Mouse (Mus musculus): ENCODE results near the gene Ddx39b. TPM values are rescaled to one million over a fixed set of nuclear protein-coding genes. Genes with fewer than 3 reads are reported as not detected.

The Ddx39b gene
- total RNA-seq, 2 experiments from 2014 or later = 207 to 209 TPM

GRCm38 (mm10) chr17:35255301-35255700 lies 13.8 kb downstream of the Ddx39b start:
- DNase-seq (ENCODE audit: low spot score in 2 of 2) = no peak
- intact Hi-C loops (cut with DNase I) = loop anchor here (1.0 kb wide), 1 partner anchor 47 kb away; no protein-coding TSS in a partner anchor

DNA sequence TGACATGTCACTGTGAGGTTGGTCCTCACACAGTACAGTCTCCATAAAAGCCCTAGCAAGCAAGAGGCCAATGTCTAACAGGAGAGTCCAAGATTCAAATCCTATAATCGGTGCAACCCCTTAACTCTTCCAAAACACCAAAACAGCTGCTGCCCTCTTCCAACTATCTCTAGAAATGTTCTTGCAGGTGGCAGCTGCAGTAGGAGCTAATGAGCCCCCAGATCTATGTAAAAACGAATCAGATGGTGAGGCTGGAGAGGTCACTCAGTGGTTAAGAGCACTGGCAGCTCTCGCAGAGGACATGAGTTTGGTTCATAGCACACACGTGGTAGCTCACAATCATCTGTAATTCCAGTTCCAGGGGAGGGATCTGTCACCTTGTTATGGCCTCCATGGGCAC lies 14.2 kb downstream of the Ddx39b start:
- DNase-seq (ENCODE audit: low spot score in 2 of 2) = no peak
- intact Hi-C loops (cut with DNase I) = loop anchor here (1.0 kb wide), 1 partner anchor 47 kb away; no protein-coding TSS in a partner anchor

- intact Hi-C loops (cut with DNase I) = no loop called here
- no peak for DNase-seq (ENCODE audit: low spot score in 2 of 2)
These were observed 15.8 kb downstream of the Ddx39b start for GRCm38 (mm10) chr17:35257378-35257777.

GRCm38 (mm10) chr17:35257824-35258491 lies 16.4 kb downstream of the Ddx39b start:
- peak; percentile 95 for DNase-seq (ENCODE audit: low spot score in 2 of 2)
- intact Hi-C loops (cut with DNase I) = loop anchor here (1.0 kb wide), 1 partner anchor 16 kb away; no protein-coding TSS in a partner anchor

DNA sequence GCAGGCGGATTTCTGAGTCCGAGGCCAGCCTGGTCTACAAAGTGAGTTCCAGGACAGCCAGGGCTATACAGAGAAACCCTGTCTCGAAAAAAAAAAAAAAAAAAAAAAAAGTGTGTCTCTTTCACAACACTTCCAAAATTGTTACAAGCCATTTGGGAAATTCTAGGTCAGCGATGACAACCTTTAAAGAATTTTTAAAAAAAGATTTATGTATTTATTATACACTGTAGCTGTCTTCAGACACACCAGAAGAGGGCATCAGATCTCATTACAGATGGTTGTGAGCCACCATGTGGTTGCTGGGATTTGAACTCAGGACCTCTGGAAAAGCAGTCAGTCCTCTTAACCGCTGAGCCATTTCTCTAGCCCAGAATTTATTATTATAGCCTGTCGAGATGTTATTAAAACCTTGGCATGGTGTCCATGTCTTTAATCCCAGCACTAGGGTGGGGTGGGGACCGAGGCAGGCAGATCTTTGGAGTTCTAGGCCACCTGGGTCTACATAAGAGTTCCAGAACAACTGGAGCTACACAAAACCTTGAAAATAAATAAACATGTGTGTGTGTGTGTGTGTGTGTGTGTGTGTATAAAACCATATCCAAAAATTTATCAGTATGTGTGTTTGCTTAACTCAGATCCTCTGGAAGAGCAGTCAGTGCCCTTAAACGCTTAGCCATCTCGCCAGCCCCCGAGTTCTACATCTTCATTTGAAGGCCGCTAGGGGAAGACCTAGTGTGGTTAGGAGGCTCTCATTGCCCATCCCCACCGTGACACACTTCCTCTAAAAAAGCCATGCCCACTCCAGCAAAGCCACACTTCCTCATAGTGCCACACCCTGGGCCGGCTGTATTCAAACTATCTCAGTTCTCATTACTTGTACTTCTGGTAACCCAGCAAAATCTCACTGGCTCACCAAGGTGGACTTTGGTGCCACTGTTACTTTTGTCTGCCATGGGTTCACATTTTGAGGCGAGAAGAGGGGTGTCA lies 17.2 kb downstream of the Ddx39b start:
- peak in 1 of 2 experiments; percentile 28 for DNase-seq (ENCODE audit: low spot score in 2 of 2)
- intact Hi-C loops (cut with DNase I) = loop anchor here (1.0 kb wide), 1 partner anchor 16 kb away; no protein-coding TSS in a partner anchor

- intact Hi-C loops (cut with DNase I) = no loop called here
- DNase-seq (ENCODE audit: low spot score in 2 of 2) = no peak
These were observed 18.1 kb downstream of the Ddx39b start for GRCm38 (mm10) chr17:35259621-35260020.

DNA sequence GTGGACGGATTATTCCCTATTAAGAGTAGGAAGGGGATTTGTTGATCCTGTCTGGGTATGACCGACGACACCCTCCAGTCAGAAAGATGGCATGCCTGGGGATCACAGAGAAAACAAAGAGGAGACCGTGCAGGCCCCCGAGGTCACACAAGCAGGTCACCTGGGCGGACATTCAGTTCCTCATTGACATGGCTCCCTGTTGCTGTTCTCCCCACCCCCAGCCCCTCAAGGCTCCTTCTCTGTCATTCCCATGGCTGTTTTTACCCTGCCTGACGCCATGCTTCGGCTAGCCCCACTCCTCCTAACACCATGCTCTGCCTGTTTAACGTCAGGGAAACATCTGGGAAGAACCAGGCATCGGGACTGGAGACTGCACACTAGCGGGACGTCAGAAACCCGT lies 20.1 kb downstream of the Ddx39b start:
- no peak for DNase-seq (ENCODE audit: low spot score in 2 of 2)
- intact Hi-C loops (cut with DNase I) = no loop called here

- intact Hi-C loops (cut with DNase I) = no loop called here
- peak; percentile 95 to 97 for DNase-seq (ENCODE audit: low spot score in 2 of 2)
These were observed 21.3 kb downstream of the Ddx39b start, which contains the start of gene H2-D1 for GRCm38 (mm10) chr17:35262664-35263522. Gene H2-D1, plus strand, starts transcription at chr17:35262730.

GRCm38 (mm10) chr17:35263523-35263883 lies 22.0 kb downstream of the Ddx39b start:
- DNase-seq (ENCODE audit: low spot score in 2 of 2) = no peak
- intact Hi-C loops (cut with DNase I) = no loop called here

- intact Hi-C loops (cut with DNase I) = no loop called here
These were observed 26.0 kb downstream of the Ddx39b start for GRCm38 (mm10) chr17:35267399-35268086.

DNA sequence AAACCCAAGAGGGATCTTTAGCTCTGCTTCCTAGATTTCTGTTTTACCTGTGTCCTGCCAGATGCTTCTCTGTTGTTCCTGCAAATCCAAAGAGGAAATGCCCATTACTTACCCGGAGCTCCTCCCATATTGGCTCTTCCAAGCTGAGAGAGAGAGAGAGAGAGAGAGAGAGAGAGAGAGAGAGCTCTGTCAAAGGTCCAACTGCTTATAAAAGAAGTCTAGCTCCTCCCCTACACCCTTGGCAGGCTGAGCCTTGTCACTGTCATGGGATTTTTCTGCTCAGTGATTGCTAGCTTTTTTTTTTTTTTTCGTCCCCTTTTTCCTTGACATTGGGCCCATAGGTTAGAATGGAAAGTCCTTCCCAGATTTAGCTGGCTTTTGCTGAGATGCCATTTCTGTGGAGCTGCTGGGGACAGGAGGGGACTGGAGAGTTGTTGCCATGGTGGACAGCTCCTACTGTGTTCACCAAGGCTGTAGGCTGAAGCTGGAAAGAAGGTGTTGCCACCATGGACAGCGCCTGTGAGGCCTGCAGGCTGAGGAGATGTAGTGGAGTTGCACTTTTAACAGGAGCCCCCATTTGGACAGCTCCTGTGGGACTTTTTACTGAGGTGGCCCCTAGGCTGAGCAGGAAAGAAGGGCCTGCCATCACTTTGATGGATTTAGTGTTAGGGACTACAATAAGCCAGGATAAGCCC lies 28.3 kb downstream of the Ddx39b start:
- no peak for DNase-seq (ENCODE audit: low spot score in 2 of 2)
- intact Hi-C loops (cut with DNase I) = loop anchor here (5.0 kb wide), 1 partner anchor 1257 kb away; no protein-coding TSS in a partner anchor

More at GRCm38 (mm10) chr17:35267399-35268086, 26.0 kb downstream of the Ddx39b start:
- DNase-seq (ENCODE audit: low spot score in 2 of 2) = no peak

- no peak for DNase-seq (ENCODE audit: low spot score in 2 of 2)
- intact Hi-C loops (cut with DNase I) = loop anchor here (5.0 kb wide), 1 partner anchor 1260 kb away; no protein-coding TSS in a partner anchor
These were observed 30.7 kb downstream of the Ddx39b start for GRCm38 (mm10) chr17:35272249-35272648.

GRCm38 (mm10) chr17:35274770-35275169 lies 33.2 kb downstream of the Ddx39b start:
- peak; percentile 81 to 86 for DNase-seq (ENCODE audit: low spot score in 2 of 2)
- intact Hi-C loops (cut with DNase I) = loop anchor here (1.0 to 5.0 kb wide), 2 partner anchors 16 to 1262 kb away; no protein-coding TSS in a partner anchor

- DNase-seq (ENCODE audit: low spot score in 2 of 2) = no peak
- intact Hi-C loops (cut with DNase I) = no loop called here
These were observed 34.8 kb downstream of the Ddx39b start for GRCm38 (mm10) chr17:35276304-35276864.

DNA sequence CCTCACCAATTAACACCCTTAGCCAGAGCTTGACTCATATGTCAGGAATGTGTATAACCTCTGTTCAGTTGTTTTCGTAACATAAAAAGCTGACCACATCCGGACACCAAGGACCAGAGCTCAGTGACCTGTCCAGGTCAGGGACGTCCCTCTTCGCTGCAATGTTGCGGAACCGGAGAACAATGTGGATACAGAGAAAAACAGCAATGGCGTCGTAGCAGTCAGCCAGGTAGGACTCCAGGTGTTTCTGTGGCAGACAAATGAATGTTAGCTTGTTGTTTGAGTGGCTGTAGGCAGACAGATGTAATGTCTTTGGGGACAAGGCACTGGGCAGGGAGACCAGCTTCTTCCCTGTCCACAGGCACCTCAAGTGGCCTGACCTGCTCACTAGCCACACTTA lies 36.5 kb downstream of the Ddx39b start:
- no peak for DNase-seq (ENCODE audit: low spot score in 2 of 2)
- intact Hi-C loops (cut with DNase I) = no loop called here

DNA sequence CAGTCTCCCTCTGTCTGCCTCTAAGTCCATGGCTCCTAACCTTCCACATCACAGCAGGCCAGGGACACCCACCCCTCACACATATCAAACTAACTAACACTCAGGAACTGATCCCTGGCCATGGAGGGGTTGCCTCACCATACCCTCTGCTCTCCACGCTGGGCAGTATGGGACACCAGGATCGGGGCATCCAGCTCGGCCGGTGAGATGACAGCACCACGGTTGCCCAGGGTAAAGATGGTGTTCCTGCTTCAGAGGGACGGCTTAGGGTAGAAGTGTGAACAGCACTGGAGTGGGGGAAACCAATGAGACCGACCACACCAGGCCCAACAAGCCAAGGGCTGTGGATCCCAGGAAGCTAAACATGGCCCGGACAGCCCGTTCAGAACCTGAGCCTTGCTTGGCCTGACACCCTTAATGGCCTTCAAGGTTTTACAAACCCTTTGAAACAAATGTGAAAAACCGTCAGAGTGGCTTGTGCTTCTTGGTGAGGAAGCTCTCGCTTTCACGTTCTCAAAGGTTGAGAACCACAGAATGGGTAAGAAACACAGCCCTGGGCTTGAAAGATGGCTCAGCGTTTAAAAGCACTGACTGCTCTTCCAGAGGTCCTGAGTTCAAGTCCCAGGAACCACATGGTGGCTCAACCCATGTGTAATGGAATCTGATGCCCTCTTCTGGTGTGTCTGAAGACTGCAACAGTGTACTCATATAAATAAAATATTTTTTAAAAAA lies 37.6 kb downstream of the Ddx39b start:
- intact Hi-C loops (cut with DNase I) = loop anchor here (1.0 kb wide), 1 partner anchor 1319 kb away; no protein-coding TSS in a partner anchor
- DNase-seq (ENCODE audit: low spot score in 2 of 2) = no peak

DNA sequence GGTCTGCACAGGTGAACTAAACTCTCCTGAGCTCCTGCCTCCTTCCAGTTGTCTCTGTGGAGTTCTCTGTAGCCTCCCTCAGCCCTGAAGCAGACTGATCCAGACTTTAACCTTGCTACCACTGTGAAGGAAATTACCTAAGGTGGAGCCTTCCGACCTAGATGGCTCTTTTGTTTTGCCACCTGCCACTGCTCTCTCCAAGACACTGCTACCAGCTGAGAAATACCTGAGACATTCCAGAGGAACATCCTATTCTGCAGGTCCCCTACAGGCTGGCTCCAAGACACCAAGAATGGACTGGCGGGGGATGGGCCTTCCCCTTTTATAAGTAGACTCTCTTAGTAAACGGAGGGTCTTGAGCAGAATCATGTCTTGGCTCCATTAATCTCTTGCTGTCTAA lies 38.7 kb downstream of the Ddx39b start:
- intact Hi-C loops (cut with DNase I) = no loop called here
- no peak for DNase-seq (ENCODE audit: low spot score in 2 of 2)

Measured in left cerebral cortex, postnatal 25 days (tissue).